Comparison of ENCODE assay signal across 8 mouse cellular contexts in the genomic region with DNA sequence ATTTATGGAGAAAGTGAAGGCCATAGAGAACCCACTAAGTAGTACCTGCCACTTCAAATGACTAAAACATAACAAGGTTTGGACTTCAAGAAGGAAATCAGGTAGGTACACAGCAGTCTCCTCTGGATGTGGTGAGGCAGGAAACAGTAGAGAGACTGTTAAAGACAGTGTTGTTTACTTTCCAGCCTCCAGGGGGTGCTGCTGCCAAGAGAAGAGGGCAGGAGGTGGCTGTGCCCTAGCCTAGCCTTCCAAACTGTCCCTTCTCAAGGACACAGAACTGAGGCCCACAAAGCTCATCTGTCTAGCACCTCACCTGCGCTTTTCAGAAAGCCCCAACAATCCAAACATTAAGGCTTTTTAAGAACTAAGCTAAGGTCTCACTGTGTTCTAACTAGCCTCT.
DNase-seq lines count a peak whose midpoint lies in the region; ATAC-seq lines count a peak whose summit lies in the region.

No protein-coding gene starts in this region.

- H3K4me2 ChIP-seq in heart, embryonic 13.5 days, result no peak overlapping the region

- no peaks in the 10 kb centered on the region for H3K9me3 ChIP-seq in heart, embryonic 13.5 days

- no peak overlapping the region for H3K9ac ChIP-seq in heart, embryonic 13.5 days

- WGBS in heart, embryonic 13.5 days, result 20% methylated on average over 1 of the region's 1 CpGs

- H3K36me3 ChIP-seq in heart, embryonic 13.5 days, result 0 out of 2 replicates have a peak, but pooled peaks cover 2% of the 10 kb centered on the region
- H3K36me3 ChIP-seq in splenic B cell, adult 2 months (ENCODE audit: control insufficient read depth, insufficient read depth, low read length, poor library complexity, severe bottlenecking), result no peaks in the 10 kb centered on the region

- peak; percentile 44 for DNase-seq in cerebellum, adult 11 months
- DNase-seq in Muller cell, postnatal 12 days (ENCODE audit: inconsistent ontology term), result peak; percentile 36
- DNase-seq in cerebellum, postnatal 25 days, result peak; percentile 72 to 87
- DNase-seq in kidney, postnatal 4 days, result peak; percentile 85 to 86
- DNase-seq in splenic B cell, adult 2 months (ENCODE audit: low read depth, low spot score), result peak; percentile 65

- H3K27me3 ChIP-seq in heart, embryonic 13.5 days (replicated peaks), result no peaks in the 10 kb centered on the region
- no peaks in the 10 kb centered on the region for H3K27me3 ChIP-seq in splenic B cell, adult 2 months (ENCODE audit: control insufficient read depth, insufficient read depth, low read length, poor library complexity, severe bottlenecking)

- H3K4me3 ChIP-seq in heart, embryonic 13.5 days, result no peak overlapping the region

- no peak for ATAC-seq in cerebellum, adult (ENCODE audit: insufficient number of reproducible peaks, low FRiP score, low TSS enrichment)
- ATAC-seq in heart, embryonic 13.5 days (ENCODE audit: extremely low read depth, insufficient number of reproducible peaks, low FRiP score, low TSS enrichment), result peak; percentile 34; the same call in 1 of the 2 replicates
- ATAC-seq in megakaryocyte-erythroid progenitor cell, adult 5-6 weeks (replicated peaks; ENCODE audit: low FRiP score, low TSS enrichment, poor library complexity, severe bottlenecking), result peak; percentile 91

- H3K4me1 ChIP-seq in heart, embryonic 13.5 days, result no peaks in the 10 kb centered on the region

- H3K27ac ChIP-seq in heart, embryonic 13.5 days (replicated peaks), result no peak overlapping the region
